In the genomic region with DNA sequence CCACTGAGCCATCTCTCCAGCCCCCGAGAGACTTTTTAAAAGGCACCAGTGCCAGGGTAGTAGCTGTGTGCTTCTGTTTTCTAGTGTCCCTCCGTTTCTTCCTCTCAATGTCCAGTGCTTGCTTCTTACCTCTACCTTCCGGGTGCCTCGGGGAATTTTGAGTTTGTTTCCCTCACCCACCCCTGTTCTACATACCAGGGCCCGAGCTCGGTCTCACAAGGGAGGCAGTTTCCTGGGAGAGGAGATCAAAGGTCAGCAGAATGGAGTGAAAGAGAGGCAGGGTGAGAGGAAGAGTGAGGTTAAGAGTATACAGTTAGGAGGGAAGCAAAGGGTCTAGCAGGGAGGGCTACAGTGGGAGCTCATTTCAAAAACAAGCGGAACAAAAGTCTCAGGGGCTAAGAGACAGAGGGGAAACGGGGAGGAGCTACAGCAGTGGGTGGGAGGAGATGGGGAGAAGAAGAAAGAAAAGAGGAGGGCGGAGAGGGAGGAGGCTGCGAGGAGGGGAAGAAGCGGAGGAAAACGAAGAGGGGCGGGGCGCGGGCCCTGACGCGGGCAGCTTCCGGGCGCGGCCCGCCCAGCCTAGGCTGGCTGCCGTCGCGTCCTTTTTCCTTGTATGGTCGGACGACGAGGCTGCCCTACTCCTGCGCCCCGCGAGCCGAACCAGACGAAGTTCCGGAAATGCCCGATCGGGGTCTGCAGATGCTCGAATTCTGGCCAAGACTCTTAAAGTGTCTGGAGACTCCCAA, we compare ENCODE assay signal across 8 mouse cellular contexts. TPM values are rescaled to one million over a fixed set of nuclear protein-coding genes. Genes with fewer than 3 reads are reported as not detected.
DNase-seq lines count a peak whose midpoint lies in the region; ATAC-seq and TF ChIP-seq lines count a peak whose summit lies in the region.

No protein-coding gene starts in this region.

- ATAC-seq in forebrain, embryonic 12.5 days (ENCODE audit: low FRiP score): peak; percentile 40
- peak; percentile 64 for ATAC-seq in lung, embryonic 16.5 days (ENCODE audit: low read depth)

- H3K36me3 ChIP-seq in ES-E14 (ENCODE audit: control insufficient read depth, insufficient read depth, low read length, poor library complexity, severe bottlenecking): peaks cover 10% of the 10 kb centered on the region
- H3K36me3 ChIP-seq in forebrain, embryonic 12.5 days (replicated peaks): peaks cover 3% of the 10 kb centered on the region; the same call in 1 of the 2 replicates
- peaks cover 2% of the 10 kb centered on the region for H3K36me3 ChIP-seq in lung, embryonic 16.5 days (ENCODE audit: control insufficient read depth, insufficient read depth, low read length)
- peaks cover 13% of the 10 kb centered on the region for H3K36me3 ChIP-seq in thymus, adult 2 months (ENCODE audit: control insufficient read depth, insufficient read depth, low read length)

- DNase-seq in ES-E14 (ENCODE audit: low read depth, low spot score): peak; percentile 95
- DNase-seq in c-Kit-positive CD71-positive TER-119-negative erythroid progenitor cells, embryonic 14.5 days (ENCODE audit: low read depth): peak; percentile 86
- DNase-seq in heart, postnatal 14 days: peak; percentile 93 to 96
- peak; percentile 32 to 76 for DNase-seq in layer of hippocampus, adult 18-20 months (ENCODE audit: low spot score in 2 of 2)
- DNase-seq in thymus, adult 2 months: peak; percentile 95

- peaks cover 0 to 14% of the 10 kb centered on the region in 2 experiments; a peak in 2 of 4 replicates for H3K4me1 ChIP-seq in ES-E14 (ENCODE audit: control insufficient read depth in 2 of 2, insufficient read depth in 2 of 2, low read length in 2 of 2, poor library complexity in 1 of 2)
- H3K4me1 ChIP-seq in forebrain, embryonic 12.5 days: peaks cover 62% of the 10 kb centered on the region
- H3K4me1 ChIP-seq in lung, embryonic 16.5 days (replicated peaks; ENCODE audit: control insufficient read depth, insufficient read depth, low read length): peaks cover 33% of the 10 kb centered on the region
- H3K4me1 ChIP-seq in olfactory bulb, adult 2 months (ENCODE audit: control insufficient read depth, insufficient read depth, low read length): peaks cover 37% of the 10 kb centered on the region
- peaks cover 43% of the 10 kb centered on the region for H3K4me1 ChIP-seq in thymus, adult 2 months (replicated peaks; ENCODE audit: control insufficient read depth, insufficient read depth, low read length)

- peak overlapping the region; percentile 59 to 87 for H3K4me3 ChIP-seq in ES-E14 (ENCODE audit: insufficient read depth in 1 of 2, low read depth in 1 of 2, low read length in 2 of 2, poor library complexity in 1 of 2, severe bottlenecking in 1 of 2)
- peak overlapping the region; percentile 38 for H3K4me3 ChIP-seq in forebrain, embryonic 12.5 days (replicated peaks)
- peak overlapping the region; percentile 60 for H3K4me3 ChIP-seq in lung, embryonic 16.5 days (ENCODE audit: low read length)
- H3K4me3 ChIP-seq in olfactory bulb, adult 2 months (ENCODE audit: insufficient read depth, low read depth, low read length): peak overlapping the region; percentile 44
- peak overlapping the region; percentile 63 for H3K4me3 ChIP-seq in thymus, adult 2 months (ENCODE audit: control insufficient read depth, insufficient read depth, low read length)

- peak overlapping the region; percentile 81 for H3K9ac ChIP-seq in ES-E14 (ENCODE audit: insufficient read depth, low read depth, low read length, poor library complexity, severe bottlenecking)
- H3K9ac ChIP-seq in forebrain, embryonic 12.5 days: peak overlapping the region; percentile 63
- H3K9ac ChIP-seq in lung, embryonic 16.5 days (ENCODE audit: low read length): peak overlapping the region; percentile 66

- peak overlapping the region; percentile 61 for H3K4me2 ChIP-seq in forebrain, embryonic 12.5 days
- H3K4me2 ChIP-seq in lung, embryonic 16.5 days (ENCODE audit: low read depth, low read length): peak overlapping the region; percentile 96

- TF ChIP-seq POLR2A in olfactory bulb, adult 2 months (IDR thresholded peaks at IDR 0.05; ENCODE audit: insufficient read depth, low read depth, low read length): no peak
- peak; percentile 72 for TF ChIP-seq POLR2A in thymus, adult 2 months (IDR thresholded peaks at IDR 0.05; ENCODE audit: control insufficient read depth, extremely low read depth, insufficient read depth, low read length, poor library complexity)

- intact Hi-C loops in heart, postnatal 14 days (cut with DNase I): no loop called here

- in situ Hi-C loops in ES-E14 (cut with MboI; ENCODE audit: low sequenced_read_pairs in 2 of 2, unreplicated experiment in 2 of 2): no loop called here

- no peaks in the 10 kb centered on the region for H3K9me3 ChIP-seq in ES-E14 (ENCODE audit: control insufficient read depth, insufficient read depth, low read depth, low read length)
- H3K9me3 ChIP-seq in forebrain, embryonic 12.5 days: no peaks in the 10 kb centered on the region
- H3K9me3 ChIP-seq in lung, embryonic 16.5 days (ENCODE audit: control insufficient read depth, low read length): no peaks in the 10 kb centered on the region

- WGBS in forebrain, embryonic 12.5 days: 0% methylated on average over 36 of the region's 36 CpGs
- under 1% methylated on average over 32 of the region's 36 CpGs for WGBS in lung, embryonic 16.5 days
- under 1% methylated on average over 35 of the region's 36 CpGs for WGBS in olfactory bulb, adult 2 months
- WGBS in thymus, adult 2 months: under 1% methylated on average over 35 of the region's 36 CpGs

- no peak for TF ChIP-seq CTCF in olfactory bulb, adult 2 months (IDR thresholded peaks at IDR 0.05; ENCODE audit: insufficient read depth, low read depth, low read length)
- 0 out of 2 replicates have a peak, but pooled peaks have one; percentile 40 for TF ChIP-seq CTCF in thymus, adult 2 months (IDR thresholded peaks at IDR 0.05; ENCODE audit: borderline replicate concordance, control insufficient read depth, extremely low read depth, insufficient read depth, low read length, poor library complexity)

- H3K27me3 ChIP-seq in forebrain, embryonic 12.5 days: peaks cover 13% of the 10 kb centered on the region
- no peaks in the 10 kb centered on the region for H3K27me3 ChIP-seq in lung, embryonic 16.5 days (ENCODE audit: control insufficient read depth, insufficient read depth, low read depth, low read length)
- no peaks in the 10 kb centered on the region for H3K27me3 ChIP-seq in thymus, adult 2 months (ENCODE audit: control insufficient read depth, insufficient read depth, low read length)

- peak overlapping the region; percentile 91 for H3K27ac ChIP-seq in ES-E14 (ENCODE audit: insufficient read depth, low read depth, low read length, poor library complexity, severe bottlenecking)
- H3K27ac ChIP-seq in forebrain, embryonic 12.5 days: peak overlapping the region; percentile 97
- H3K27ac ChIP-seq in lung, embryonic 16.5 days (ENCODE audit: low read length): peak overlapping the region; percentile 98
- peak overlapping the region; percentile 72 for H3K27ac ChIP-seq in olfactory bulb, adult 2 months (ENCODE audit: insufficient read depth, low read depth, low read length)
- peak overlapping the region; percentile 99 for H3K27ac ChIP-seq in thymus, adult 2 months (ENCODE audit: control insufficient read depth, insufficient read depth, low read length)

RNA-seq across cellular contexts. Expression of gene Plekhg2, which starts 3.0 kb away (rescaled TPM):
- total RNA-seq in ES-E14 (2012; rRNA removed): 15.0 TPM in 2 replicates
- 67.0 and 69.7 TPM in 2 replicates for polyA plus RNA-seq in forebrain, embryonic 12.5 days (2016; fragmentation: Nextera tagmentation; extraction: Ambion mirVana)
- 10 to 100 TPM; 32.1 to 32.5 TPM for total RNA-seq in heart, postnatal 14 days (2021)
- 1 to 10 TPM; 4.8 to 5.1 TPM for total RNA-seq in layer of hippocampus, adult 18-20 months (2021)
- polyA plus RNA-seq in lung, embryonic 16.5 days (2015; fragmentation: Nextera tagmentation; extraction: Ambion mirVana): 69.0 and 70.0 TPM in 2 replicates
- polyA plus RNA-seq in olfactory bulb, adult 2 months (2012; ENCODE audit: insufficient read depth, insufficient read length, low replicate concordance, missing spikeins): not detected in 2 replicates
- polyA plus RNA-seq in thymus, adult 2 months (2012; rRNA removed): 187 and 211 TPM in 2 replicates

RNA-seq across cellular contexts. Expression of gene Zfp36, which starts 4.7 kb away (rescaled TPM):
- total RNA-seq in ES-E14 (2012; rRNA removed): 3.9 and 5.0 TPM in 2 replicates
- polyA plus RNA-seq in forebrain, embryonic 12.5 days (2016; fragmentation: Nextera tagmentation; extraction: Ambion mirVana): 5.1 and 5.5 TPM in 2 replicates
- total RNA-seq in heart, postnatal 14 days (2021): 10 to 100 TPM; 25.7 to 27.6 TPM
- total RNA-seq in layer of hippocampus, adult 18-20 months (2021): 1 to 10 TPM; 3.5 to 3.7 TPM
- 23.9 and 26.8 TPM in 2 replicates for polyA plus RNA-seq in lung, embryonic 16.5 days (2015; fragmentation: Nextera tagmentation; extraction: Ambion mirVana)
- not detected in 2 replicates for polyA plus RNA-seq in olfactory bulb, adult 2 months (2012; ENCODE audit: insufficient read depth, insufficient read length, low replicate concordance, missing spikeins)
- polyA plus RNA-seq in thymus, adult 2 months (2012; rRNA removed): 152 and 159 TPM in 2 replicates

RNA-seq across cellular contexts. Expression of gene Med29, which starts 17.2 kb away (rescaled TPM):
- 34.8 and 50.8 TPM in 2 replicates for total RNA-seq in ES-E14 (2012; rRNA removed)
- 43.1 and 43.6 TPM in 2 replicates for polyA plus RNA-seq in forebrain, embryonic 12.5 days (2016; fragmentation: Nextera tagmentation; extraction: Ambion mirVana)
- total RNA-seq in heart, postnatal 14 days (2021): 10 to 100 TPM; 18.4 to 19.9 TPM
- total RNA-seq in layer of hippocampus, adult 18-20 months (2021): 10 to 100 TPM; 21.4 to 22.1 TPM
- 46.8 and 50.2 TPM in 2 replicates for polyA plus RNA-seq in lung, embryonic 16.5 days (2015; fragmentation: Nextera tagmentation; extraction: Ambion mirVana)
- not detected in 2 replicates for polyA plus RNA-seq in olfactory bulb, adult 2 months (2012; ENCODE audit: insufficient read depth, insufficient read length, low replicate concordance, missing spikeins)
- polyA plus RNA-seq in thymus, adult 2 months (2012; rRNA removed): 56.0 and 65.3 TPM in 2 replicates

RNA-seq across cellular contexts. Expression of gene Paf1, which starts 17.4 kb away (rescaled TPM):
- total RNA-seq in ES-E14 (2012; rRNA removed): 74.5 and 83.9 TPM in 2 replicates
- polyA plus RNA-seq in forebrain, embryonic 12.5 days (2016; fragmentation: Nextera tagmentation; extraction: Ambion mirVana): 84.6 and 86.2 TPM in 2 replicates
- total RNA-seq in heart, postnatal 14 days (2021): 10 to 100 TPM; 46.2 to 47.7 TPM
- 10 to 100 TPM; 64.9 to 69.3 TPM for total RNA-seq in layer of hippocampus, adult 18-20 months (2021)
- polyA plus RNA-seq in lung, embryonic 16.5 days (2015; fragmentation: Nextera tagmentation; extraction: Ambion mirVana): 87.6 and 89.7 TPM in 2 replicates
- 1,326 TPM in 1 of 2 replicates, not detected in the other for polyA plus RNA-seq in olfactory bulb, adult 2 months (2012; ENCODE audit: insufficient read depth, insufficient read length, low replicate concordance, missing spikeins)
- 146 and 182 TPM in 2 replicates for polyA plus RNA-seq in thymus, adult 2 months (2012; rRNA removed)

RNA-seq across cellular contexts. Expression of gene Rps16, which starts 24.9 kb away (rescaled TPM):
- total RNA-seq in ES-E14 (2012; rRNA removed): 1,678 and 1,740 TPM in 2 replicates
- polyA plus RNA-seq in forebrain, embryonic 12.5 days (2016; fragmentation: Nextera tagmentation; extraction: Ambion mirVana): 594 and 628 TPM in 2 replicates
- total RNA-seq in heart, postnatal 14 days (2021): 100 to 1,000 TPM; 540 to 612 TPM
- total RNA-seq in layer of hippocampus, adult 18-20 months (2021): 100 to 1,000 TPM; 481 to 546 TPM
- 981 and 1,007 TPM in 2 replicates for polyA plus RNA-seq in lung, embryonic 16.5 days (2015; fragmentation: Nextera tagmentation; extraction: Ambion mirVana)
- 767 TPM in 1 of 2 replicates, not detected in the other for polyA plus RNA-seq in olfactory bulb, adult 2 months (2012; ENCODE audit: insufficient read depth, insufficient read length, low replicate concordance, missing spikeins)
- 1,733 and 1,891 TPM in 2 replicates for polyA plus RNA-seq in thymus, adult 2 months (2012; rRNA removed)

Comparison
In these comparisons a context has a peak if more than half of its experiments do, and no peak if none do; other contexts are left out.
1. Peak in every context shown above with its lines: DNase-seq, ATAC-seq, H3K4me3 ChIP-seq and H3K27ac ChIP-seq.